ENCODE assay signal across 8 mouse cellular contexts in genomic region chr16:78101415-78102326, GRCm38 (mm10).
DNase-seq lines count a peak whose midpoint lies in the region; ATAC-seq lines count a peak whose summit lies in the region.

No protein-coding gene starts in this region.

- no peaks in the 10 kb centered on the region for H3K27me3 ChIP-seq in embryonic facial prominence, embryonic 12.5 days
- H3K27me3 ChIP-seq in midbrain, embryonic 11.5 days (ENCODE audit: control insufficient read depth, insufficient read depth, low read length) = no peaks in the 10 kb centered on the region

- peaks cover 8% of the 10 kb centered on the region for H3K4me1 ChIP-seq in embryonic facial prominence, embryonic 12.5 days
- H3K4me1 ChIP-seq in midbrain, embryonic 11.5 days (ENCODE audit: control insufficient read depth, insufficient read depth, low read length) = peaks cover 8% of the 10 kb centered on the region

- H3K4me2 ChIP-seq in embryonic facial prominence, embryonic 12.5 days (replicated peaks) = peak overlapping the region; percentile 35
- peak overlapping the region; percentile 16; the same call in 1 of the 2 replicates for H3K4me2 ChIP-seq in midbrain, embryonic 11.5 days

- H3K27ac ChIP-seq in embryonic facial prominence, embryonic 12.5 days = peak overlapping the region; percentile 65; the same call in 1 of the 2 replicates
- peak overlapping the region; percentile 36; the same call in 1 of the 2 replicates for H3K27ac ChIP-seq in midbrain, embryonic 11.5 days (ENCODE audit: low read depth, low read length)

- 29% methylated on average over 14 of the region's 14 CpGs for WGBS in embryonic facial prominence, embryonic 12.5 days
- WGBS in midbrain, embryonic 11.5 days = 23% methylated on average over 14 of the region's 14 CpGs

- peak; percentile 12 for DNase-seq in adrenal gland, postnatal 10 days
- DNase-seq in adrenal gland, adult 2 months = no peak
- DNase-seq in heart, postnatal 10 days = peak; percentile 49 to 69
- DNase-seq in midbrain, embryonic 11.5 days (ENCODE audit: low spot score, missing footprints) = peak; percentile 92
- no peak for DNase-seq in spleen, postnatal 14 days (ENCODE audit: low spot score in 2 of 2)
- no peak for DNase-seq in yolk sac, embryonic 10.5 days (ENCODE audit: low spot score)
- no peak for DNase-seq in adrenal gland, postnatal 14 days

- intact Hi-C loops in heart, postnatal 10 days (cut with DNase I) = no loop called here

- no peaks in the 10 kb centered on the region for H3K9me3 ChIP-seq in embryonic facial prominence, embryonic 12.5 days
- no peaks in the 10 kb centered on the region for H3K9me3 ChIP-seq in midbrain, embryonic 11.5 days (ENCODE audit: control insufficient read depth, low read length)

- peak; percentile 15; the same call in 1 of the 2 replicates for ATAC-seq in embryonic facial prominence, embryonic 12.5 days (ENCODE audit: insufficient number of reproducible peaks, insufficient read depth, low FRiP score, low TSS enrichment)
- ATAC-seq in midbrain, embryonic 11.5 days (ENCODE audit: low FRiP score) = peak; percentile 77

- H3K36me3 ChIP-seq in embryonic facial prominence, embryonic 12.5 days = no peaks in the 10 kb centered on the region
- no peaks in the 10 kb centered on the region for H3K36me3 ChIP-seq in midbrain, embryonic 11.5 days (ENCODE audit: control insufficient read depth, insufficient read depth, low read length)

- H3K9ac ChIP-seq in embryonic facial prominence, embryonic 12.5 days = no peak overlapping the region
- no peak overlapping the region for H3K9ac ChIP-seq in midbrain, embryonic 11.5 days (ENCODE audit: low read length)

- H3K4me3 ChIP-seq in embryonic facial prominence, embryonic 12.5 days = no peak overlapping the region
- no peak overlapping the region for H3K4me3 ChIP-seq in midbrain, embryonic 11.5 days (ENCODE audit: low read depth, low read length)

Comparison
In these comparisons a context has a peak if more than half of its experiments do, and no peak if none do; other contexts are left out.
1. DNase-seq: peak in adrenal gland, postnatal 10 days (single experiment), heart, postnatal 10 days (2 of 2) and midbrain, embryonic 11.5 days (single experiment); none in adrenal gland, adult 2 months (single experiment), spleen, postnatal 14 days (0 of 2), yolk sac, embryonic 10.5 days (single experiment) and adrenal gland, postnatal 14 days (single experiment).